Mouse (Mus musculus): ENCODE measurements around the gene Efcab6. TPM values are rescaled to one million over a fixed set of nuclear protein-coding genes. Genes with fewer than 3 reads are reported as not detected.

The Efcab6 gene
- polyA plus RNA-seq, 1 experiment: 215 TPM

DNA sequence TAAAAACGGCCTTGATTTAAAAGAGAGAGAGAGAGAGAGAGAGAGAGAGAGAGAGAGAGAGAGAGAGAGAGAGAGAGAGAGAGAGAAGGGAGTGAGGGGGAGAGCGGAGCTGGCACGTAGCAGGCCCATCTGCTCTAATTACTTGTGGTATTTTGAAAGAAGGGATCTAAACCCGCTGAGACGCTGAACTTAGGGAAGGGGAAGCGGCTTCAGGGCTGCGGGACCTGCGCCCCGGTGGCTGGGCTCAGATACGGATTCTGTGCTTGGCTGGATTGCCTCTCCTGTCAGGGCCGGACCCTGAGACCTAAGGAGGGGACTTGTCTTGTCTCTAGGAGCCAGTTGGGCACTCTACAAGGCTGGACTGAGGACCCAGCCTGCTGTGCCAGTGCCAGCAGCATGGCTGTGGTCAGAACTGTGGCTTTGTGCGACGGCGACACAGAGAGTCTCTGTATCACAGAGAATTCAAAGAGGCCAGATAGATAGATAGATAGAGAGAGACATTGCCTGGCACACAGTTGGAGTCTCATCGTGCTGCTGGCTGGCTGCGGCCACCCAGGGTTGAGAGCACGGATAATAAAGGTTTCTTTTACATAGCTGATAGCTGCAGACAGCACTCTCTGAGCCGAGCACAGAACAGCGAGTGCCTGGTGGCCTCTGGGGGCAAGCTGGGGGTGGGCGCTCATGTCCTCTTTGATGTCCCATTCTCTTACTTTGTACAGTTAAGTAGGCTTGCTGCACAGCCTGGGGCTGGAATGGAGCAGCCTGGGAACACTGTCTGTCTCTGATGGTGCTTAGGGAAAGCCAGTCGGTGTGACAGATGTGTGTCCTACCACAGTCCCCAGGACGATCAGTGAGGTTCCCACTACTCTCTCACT lies 222.0 kb downstream of the Efcab6 start:
- Histone ChIP-seq H3K27me3 (ENCODE audit: control insufficient read depth, insufficient read depth, low read length) (no peaks in the 10 kb centered on the region), H3K27ac (ENCODE audit: control insufficient read depth, insufficient read depth, low read depth, low read length) (no peak overlapping the region), H3K36me3 (ENCODE audit: control insufficient read depth, insufficient read depth, low read length) (no peaks in the 10 kb centered on the region), H3K4me3 (ENCODE audit: control insufficient read depth, low read depth, low read length) (no peak overlapping the region), H3K4me1 (ENCODE audit: control insufficient read depth, insufficient read depth, low read length) (no peaks in the 10 kb centered on the region; the same call in 1 of the 2 replicates)
- no peak for TF ChIP-seq POLR2A (IDR thresholded peaks at IDR 0.05; ENCODE audit: control insufficient read depth, low read depth, low read length)
- TF ChIP-seq CTCF (IDR thresholded peaks at IDR 0.05; ENCODE audit: control insufficient read depth, insufficient read depth, insufficient replicate concordance, low read depth, low read length): no peak

DNA sequence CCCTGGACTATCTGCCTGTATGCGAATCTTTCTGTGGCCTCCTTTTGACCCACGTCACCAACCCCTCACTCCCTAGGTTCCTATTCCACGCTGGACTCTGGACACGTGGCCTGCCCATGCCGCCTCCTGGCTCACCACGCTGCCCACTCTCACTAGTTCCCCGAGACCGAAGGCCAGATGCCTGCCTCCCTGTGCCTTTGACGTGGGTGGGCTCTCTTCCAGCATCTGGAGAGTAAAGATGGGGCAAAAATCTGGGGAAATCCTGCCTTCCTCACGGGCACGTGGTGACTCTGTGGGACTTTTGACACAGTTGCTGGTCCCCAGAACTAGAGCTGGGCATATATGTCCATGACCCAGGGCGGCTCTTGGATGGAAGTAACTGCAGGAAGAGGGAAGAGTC lies 222.8 kb downstream of the Efcab6 start:
- H3K36me3 ChIP-seq (ENCODE audit: control insufficient read depth, insufficient read depth, low read length): no peaks in the 10 kb centered on the region
- no peak overlapping the region for H3K27ac ChIP-seq (ENCODE audit: control insufficient read depth, insufficient read depth, low read depth, low read length)
- H3K27me3 ChIP-seq (ENCODE audit: control insufficient read depth, insufficient read depth, low read length): no peaks in the 10 kb centered on the region
- no peak for TF ChIP-seq POLR2A (IDR thresholded peaks at IDR 0.05; ENCODE audit: control insufficient read depth, low read depth, low read length)
- no peak overlapping the region for H3K4me3 ChIP-seq (ENCODE audit: control insufficient read depth, low read depth, low read length)
- H3K4me1 ChIP-seq (ENCODE audit: control insufficient read depth, insufficient read depth, low read length): peaks cover 3% of the 10 kb centered on the region; the same call in 1 of the 2 replicates

DNA sequence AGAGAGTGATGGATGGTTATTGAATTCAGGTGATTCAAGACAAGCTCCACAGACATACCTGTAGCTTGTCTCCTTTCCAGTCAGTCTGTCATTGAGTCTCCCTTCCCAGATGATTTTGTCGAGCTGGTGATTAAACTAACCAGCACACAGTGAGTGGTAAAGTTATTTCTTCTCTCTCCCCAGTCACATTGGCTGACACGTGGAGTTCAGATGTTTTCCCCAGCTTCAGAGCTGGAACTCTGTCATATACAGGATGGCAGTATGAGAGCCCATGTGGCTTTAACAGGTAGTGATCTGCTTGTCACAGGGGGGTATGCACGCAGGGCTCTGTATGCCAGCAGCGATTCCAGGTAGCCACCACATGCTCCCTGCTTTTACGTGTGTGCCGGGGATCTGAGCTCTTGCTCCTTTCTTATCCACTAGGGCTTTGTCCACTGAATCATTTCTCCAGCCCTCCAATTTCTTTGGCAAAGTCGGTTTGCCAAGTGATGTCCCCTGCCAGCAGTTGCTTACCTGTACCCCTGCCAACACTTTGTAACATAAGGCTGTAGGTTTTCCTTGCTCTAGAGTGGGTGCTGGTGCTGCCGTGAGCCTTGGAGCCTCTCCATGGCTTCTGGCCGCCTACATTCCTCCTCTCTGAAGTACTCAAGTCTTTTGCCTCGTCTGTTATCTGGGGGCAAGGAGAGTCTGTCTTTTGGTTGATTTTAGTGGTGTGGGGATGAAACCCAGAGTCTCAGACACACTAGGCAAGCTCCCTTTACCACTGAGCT lies 224.0 kb downstream of the Efcab6 start:
- Histone ChIP-seq H3K36me3 (ENCODE audit: control insufficient read depth, insufficient read depth, low read length) (no peaks in the 10 kb centered on the region), H3K4me1 (ENCODE audit: control insufficient read depth, insufficient read depth, low read length) (peaks cover 3% of the 10 kb centered on the region; the same call in 1 of the 2 replicates), H3K4me3 (ENCODE audit: control insufficient read depth, low read depth, low read length) (no peak overlapping the region), H3K27ac (ENCODE audit: control insufficient read depth, insufficient read depth, low read depth, low read length) (no peak overlapping the region), H3K27me3 (ENCODE audit: control insufficient read depth, insufficient read depth, low read length) (no peaks in the 10 kb centered on the region)
- TF ChIP-seq CTCF (IDR thresholded peaks at IDR 0.05; ENCODE audit: control insufficient read depth, insufficient read depth, insufficient replicate concordance, low read depth, low read length): no peak

DNA sequence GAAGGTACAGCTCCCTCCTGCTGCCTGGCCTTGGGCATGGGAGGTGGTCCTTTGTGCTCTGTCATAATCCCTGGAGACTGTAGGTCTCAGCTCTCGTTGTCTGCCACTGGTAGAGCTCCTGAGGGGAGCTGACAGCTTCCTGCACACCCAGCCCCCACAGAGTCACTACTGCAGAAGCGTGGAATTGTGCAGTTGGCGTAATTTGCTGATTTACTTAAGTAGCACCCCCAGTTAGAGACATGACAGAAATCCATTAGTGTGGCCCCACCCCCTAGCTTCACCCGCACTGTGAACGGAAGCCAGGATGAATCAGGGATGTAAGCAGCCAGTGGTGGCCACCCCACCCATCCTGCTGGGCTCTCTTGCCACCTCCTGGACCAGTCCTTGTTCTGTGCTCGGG lies 232.9 kb downstream of the Efcab6 start:
- TF ChIP-seq POLR2A (IDR thresholded peaks at IDR 0.05; ENCODE audit: control insufficient read depth, low read depth, low read length) (no peak), CTCF (IDR thresholded peaks at IDR 0.05; ENCODE audit: control insufficient read depth, insufficient read depth, insufficient replicate concordance, low read depth, low read length) (no peak)
- Histone ChIP-seq H3K4me1 (ENCODE audit: control insufficient read depth, insufficient read depth, low read length) (peaks cover 2% of the 10 kb centered on the region; the same call in 1 of the 2 replicates), H3K27me3 (ENCODE audit: control insufficient read depth, insufficient read depth, low read length) (no peaks in the 10 kb centered on the region), H3K4me3 (ENCODE audit: control insufficient read depth, low read depth, low read length) (no peak overlapping the region), H3K36me3 (ENCODE audit: control insufficient read depth, insufficient read depth, low read length) (no peaks in the 10 kb centered on the region), H3K27ac (ENCODE audit: control insufficient read depth, insufficient read depth, low read depth, low read length) (no peak overlapping the region)

DNA sequence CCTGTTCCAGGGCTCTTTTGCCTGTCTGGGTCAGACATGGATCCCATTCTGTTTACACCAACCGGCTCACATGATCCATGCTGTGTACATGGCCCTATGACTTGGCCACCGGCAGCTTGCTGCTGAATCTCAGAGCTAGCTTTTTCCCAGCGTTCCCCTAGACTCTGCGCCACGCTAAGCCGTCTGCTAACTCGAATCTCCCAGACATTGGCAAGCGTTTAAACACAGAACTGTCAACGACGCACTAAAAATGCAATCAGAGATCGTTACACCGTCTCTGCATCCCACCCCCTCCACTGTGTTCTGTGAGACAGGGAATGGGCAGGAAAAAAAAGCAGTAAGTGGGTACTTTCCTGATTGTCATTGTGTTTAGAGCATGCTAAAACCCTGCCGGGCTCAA lies 236.0 kb downstream of the Efcab6 start:
- Histone ChIP-seq H3K4me1 (ENCODE audit: control insufficient read depth, insufficient read depth, low read length) (no peaks in the 10 kb centered on the region), H3K4me3 (ENCODE audit: control insufficient read depth, low read depth, low read length) (no peak overlapping the region), H3K27ac (ENCODE audit: control insufficient read depth, insufficient read depth, low read depth, low read length) (no peak overlapping the region), H3K27me3 (ENCODE audit: control insufficient read depth, insufficient read depth, low read length) (no peaks in the 10 kb centered on the region), H3K36me3 (ENCODE audit: control insufficient read depth, insufficient read depth, low read length) (no peaks in the 10 kb centered on the region)
- TF ChIP-seq CTCF (IDR thresholded peaks at IDR 0.05; ENCODE audit: control insufficient read depth, insufficient read depth, insufficient replicate concordance, low read depth, low read length) (no peak), POLR2A (IDR thresholded peaks at IDR 0.05; ENCODE audit: control insufficient read depth, low read depth, low read length) (no peak)

DNA sequence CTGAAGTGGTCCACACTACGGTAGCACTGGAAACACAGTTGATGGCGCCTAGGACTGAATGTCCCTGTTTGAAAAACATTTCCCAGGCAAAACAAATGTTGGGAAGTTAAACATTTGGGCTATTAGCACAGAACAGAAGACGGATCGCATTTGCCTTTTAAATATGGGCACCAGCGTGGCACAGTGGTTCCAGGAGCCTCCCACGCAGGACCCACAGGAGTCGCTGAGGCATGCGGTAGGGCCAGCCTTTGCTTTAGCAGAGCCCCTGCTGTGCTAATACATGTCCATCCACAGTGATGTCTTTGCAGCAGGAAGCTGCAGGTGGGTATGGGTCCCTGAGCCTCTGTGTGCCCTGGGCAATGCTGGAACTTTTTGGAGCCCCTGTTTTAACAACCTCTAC lies 237.2 kb downstream of the Efcab6 start:
- no peak overlapping the region for H3K4me3 ChIP-seq (ENCODE audit: control insufficient read depth, low read depth, low read length)
- H3K27ac ChIP-seq (ENCODE audit: control insufficient read depth, insufficient read depth, low read depth, low read length): no peak overlapping the region
- TF ChIP-seq CTCF (IDR thresholded peaks at IDR 0.05; ENCODE audit: control insufficient read depth, insufficient read depth, insufficient replicate concordance, low read depth, low read length) (no peak), POLR2A (IDR thresholded peaks at IDR 0.05; ENCODE audit: control insufficient read depth, low read depth, low read length) (no peak)
- no peaks in the 10 kb centered on the region for H3K27me3 ChIP-seq (ENCODE audit: control insufficient read depth, insufficient read depth, low read length)
- H3K36me3 ChIP-seq (ENCODE audit: control insufficient read depth, insufficient read depth, low read length): no peaks in the 10 kb centered on the region
- H3K4me1 ChIP-seq (ENCODE audit: control insufficient read depth, insufficient read depth, low read length): no peaks in the 10 kb centered on the region

Other genes starting within 250 kb of the Efcab6 start
- 5.6 and 6.4 TPM in 2 replicates for gene Sult4a1, start 40.4 kb upstream of the Efcab6 start, polyA plus RNA-seq (2012; rRNA removed)
- gene Pnpla5, start 57.8 kb upstream of the Efcab6 start, polyA plus RNA-seq (2012; rRNA removed): not detected in 2 replicates
- 1.5 and 2.3 TPM in 2 replicates for gene Pnpla3, start 102.5 kb upstream of the Efcab6 start, polyA plus RNA-seq (2012; rRNA removed)
- gene Samm50, start 126.9 kb upstream of the Efcab6 start, polyA plus RNA-seq (2012; rRNA removed): 5.4 and 8.7 TPM in 2 replicates
- 5.2 and 5.4 TPM in 2 replicates for gene Parvb, start 166.7 kb upstream of the Efcab6 start, polyA plus RNA-seq (2012; rRNA removed)